In the genomic region with DNA sequence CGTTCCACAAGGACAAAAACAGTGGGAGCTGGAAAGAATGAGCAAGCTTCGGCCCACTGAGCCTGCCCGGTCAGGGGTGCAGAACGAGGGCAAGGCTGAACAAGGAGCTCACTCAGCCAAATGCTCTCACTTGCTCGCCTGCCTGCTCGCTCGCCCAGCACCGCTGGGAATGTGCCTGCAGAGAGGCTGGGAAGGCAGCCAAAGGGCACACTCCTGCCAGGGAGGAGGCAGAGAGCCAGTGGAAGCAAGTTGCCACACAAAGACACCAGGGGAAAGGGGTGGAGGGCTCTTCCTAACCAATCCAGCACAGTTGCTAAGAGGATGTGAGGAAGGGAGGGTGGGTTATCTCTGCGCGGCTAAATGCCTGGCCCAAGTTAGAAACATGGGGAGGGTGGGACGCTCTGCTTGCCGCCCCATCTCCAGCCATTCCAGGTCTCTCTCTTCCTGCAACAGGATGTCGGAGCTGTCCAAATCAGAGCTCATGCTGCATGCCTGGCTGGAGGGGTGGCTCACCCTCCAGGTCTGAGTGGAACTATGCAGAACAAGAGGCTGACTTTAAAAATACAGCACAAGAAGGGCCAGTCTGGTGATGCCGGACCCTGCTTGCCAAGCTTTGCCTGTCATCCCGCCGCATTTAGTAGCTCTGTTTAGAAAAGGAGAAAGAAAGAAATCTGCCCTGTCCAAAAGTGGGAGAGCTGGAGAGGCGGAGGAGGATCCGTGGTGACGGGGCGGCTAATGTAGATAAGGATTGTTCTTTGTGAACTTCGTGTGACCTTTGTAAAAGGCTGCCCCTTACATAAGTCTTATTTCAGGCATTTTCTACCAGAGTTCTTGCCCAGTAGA, we compare ENCODE assay signal across 8 mouse cellular contexts.
DNase-seq lines count a peak whose midpoint lies in the region; TF ChIP-seq lines count a peak whose summit lies in the region.

No protein-coding gene starts in this region.

- no peak for TF ChIP-seq CTCF in ES-Bruce4 (IDR thresholded peaks at IDR 0.05; ENCODE audit: low read depth, low read length)
- TF ChIP-seq CTCF in cerebellum, adult 2 months (IDR thresholded peaks at IDR 0.05; ENCODE audit: borderline replicate concordance, insufficient read depth, low read depth, low read length) = no peak

- TF ChIP-seq EP300 in ES-Bruce4 (IDR thresholded peaks at IDR 0.05; ENCODE audit: insufficient read depth, low read depth, low read length) = no peak

- no peaks in the 10 kb centered on the region for H3K36me3 ChIP-seq in ES-Bruce4 (ENCODE audit: control insufficient read depth, insufficient read depth, low read length, poor library complexity, severe bottlenecking)

- TF ChIP-seq POLR2A in ES-Bruce4 (IDR thresholded peaks at IDR 0.05; ENCODE audit: insufficient read depth, low read length) = no peak
- TF ChIP-seq POLR2A in cerebellum, adult 2 months (IDR thresholded peaks at IDR 0.05; ENCODE audit: borderline replicate concordance, insufficient read depth, low read length) = 0 out of 2 replicates have a peak, but pooled peaks have one; percentile 20

- no peaks in the 10 kb centered on the region for H3K4me1 ChIP-seq in ES-Bruce4 (ENCODE audit: control insufficient read depth, insufficient read depth, low read length)
- H3K4me1 ChIP-seq in cerebellum, adult 2 months (ENCODE audit: control insufficient read depth, insufficient read depth, low read length) = peaks cover 40% of the 10 kb centered on the region

- no peak overlapping the region for H3K9ac ChIP-seq in ES-Bruce4 (ENCODE audit: low read depth, poor library complexity, severe bottlenecking)

- peaks cover 7% of the 10 kb centered on the region for H3K9me3 ChIP-seq in ES-Bruce4 (replicated peaks; ENCODE audit: control insufficient read depth, insufficient read depth, low read length, poor library complexity, severe bottlenecking)

- H3K4me3 ChIP-seq in ES-Bruce4 (ENCODE audit: low read depth, low read length) = peak overlapping the region; percentile 3; the same call in 1 of the 2 replicates
- H3K4me3 ChIP-seq in cerebellum, adult 2 months (replicated peaks; ENCODE audit: insufficient read depth, low read depth, low read length) = peak overlapping the region; percentile 14

- H3K27me3 ChIP-seq in ES-Bruce4 (ENCODE audit: control insufficient read depth, insufficient read depth, low read length, poor library complexity, severe bottlenecking) = no peaks in the 10 kb centered on the region
- no peaks in the 10 kb centered on the region for H3K27me3 ChIP-seq in cerebellum, adult 2 months (ENCODE audit: control insufficient read depth, insufficient read depth, low read length)

- WGBS in cerebellum, adult 2 months = 2% methylated on average over 21 of the region's 21 CpGs

- intact Hi-C loops in heart, postnatal 25 days (cut with DNase I) = loop anchor here (2.0 kb wide), 1 partner anchor 24 kb away; no protein-coding TSS in a partner anchor

- no peak overlapping the region for H3K27ac ChIP-seq in ES-Bruce4 (ENCODE audit: insufficient read depth, low read length)
- peak overlapping the region; percentile 92 for H3K27ac ChIP-seq in cerebellum, adult 2 months (ENCODE audit: insufficient read depth, low read length)

- DNase-seq in cerebellum, adult 2 months = peak; percentile 96
- DNase-seq in forelimb bud, embryonic 11.5 days (ENCODE audit: low read depth, low spot score) = peak; percentile 9
- peak; percentile 85 for DNase-seq in heart, postnatal 25 days (ENCODE audit: low spot score)
- peak; percentile 84 to 90 for DNase-seq in layer of hippocampus, adult 18-20 months (ENCODE audit: low spot score in 2 of 2)
- peak; percentile 88 to 92 for DNase-seq in lung, adult 18-20 months
- DNase-seq in ovary, postnatal 10 days (ENCODE audit: low spot score) = peak; percentile 74
- DNase-seq in thymus, postnatal 4 days = no peak
